Mouse (Mus musculus) subcutaneous adipose tissue, adult 2 months (tissue): ENCODE results near the gene Man2a1. TPM values are rescaled to one million over a fixed set of nuclear protein-coding genes. Genes with fewer than 3 reads are reported as not detected.

Experiments
- polyA plus RNA-seq: library from polyadenylated mRNA; depleted of rRNA; stranded (reverse); fragments of >200 nt; gene quantifications from 2 replicates; pipeline ENCODE4 v1.2.3, GENCODE M21; 2012; ENCODE audit warnings: low replicate concordance; rRNA removed

The Man2a1 gene
- 17.2 and 23.2 TPM in 2 replicates for polyA plus RNA-seq

GRCm38 (mm10) chr17:64600372-64601090, at the start of gene Man2a1:
TSS of gene Man2a1 (plus strand) at chr17:64600736.

Other genes with a start within 250 kb of the Man2a1 start
- not detected in 2 replicates for gene 4930583I09Rik, start 235.3 kb downstream of the Man2a1 start, polyA plus RNA-seq